Mouse (Mus musculus) sigmoid colon, adult 10 weeks (tissue): ENCODE measurements around the gene Npas1. TPM values are rescaled to one million over a fixed set of nuclear protein-coding genes. Genes with fewer than 3 reads are reported as not detected.

Experiments
- polyA plus RNA-seq: library from polyadenylated mRNA; stranded (reverse); fragments of 350-450 nt; fragmentation: Illumina TruSeq; extraction: RNeasy Lipid Tissue Mini Kit (QIAGEN cat#74804); gene quantifications from one replicate; pipeline ENCODE4 v1.2.3, GENCODE M21; 2014; ENCODE audit warnings: low read depth, low replicate concordance

Gene Npas1
- not detected for polyA plus RNA-seq

DNA sequence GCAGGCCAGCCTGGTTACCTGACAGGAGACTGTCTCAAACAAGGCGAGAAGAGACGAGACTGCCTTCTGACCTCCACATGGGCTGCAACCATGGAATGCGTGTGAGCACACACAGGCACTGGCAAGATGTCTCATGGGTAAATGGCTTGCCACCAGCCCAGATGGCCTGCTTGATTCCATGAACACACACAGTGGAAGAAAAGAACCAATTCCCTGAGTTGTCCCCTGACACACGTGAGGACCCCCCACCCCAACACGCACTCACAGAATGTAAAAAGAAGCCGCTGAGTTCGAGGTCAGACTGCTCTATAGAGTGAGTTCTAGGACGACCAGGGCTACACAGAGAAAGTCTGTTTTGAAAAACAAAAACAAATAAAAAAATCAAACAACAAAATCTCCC is at the start of gene Npas1:
Gene Npas1 (minus strand): TSS at position 101 of the 400 bp plus-strand sequence.

DNA sequence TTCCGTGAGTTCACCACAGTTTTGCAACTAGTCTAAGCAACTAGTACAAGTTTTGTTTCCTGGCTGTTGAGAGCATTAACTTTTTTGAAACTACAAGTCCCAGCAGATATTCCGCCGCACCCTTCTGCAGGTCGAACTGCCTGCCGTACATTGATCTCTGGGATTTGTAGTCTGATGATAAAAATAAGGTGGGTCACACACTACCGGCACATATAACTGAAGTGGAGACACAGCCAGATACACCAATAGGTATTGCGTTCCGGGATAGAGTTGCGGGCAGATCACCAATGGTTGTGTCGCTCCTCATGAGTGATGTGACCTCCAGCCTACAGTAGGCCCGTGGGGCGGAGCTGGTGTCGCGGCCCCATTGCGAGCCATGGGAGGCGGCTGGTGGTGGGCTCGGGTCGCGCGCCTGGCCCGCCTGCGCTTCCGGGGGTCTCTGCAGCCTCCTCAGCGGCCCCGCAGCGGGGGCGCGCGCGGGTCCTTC is 24.9 kb downstream of the Npas1 start, which contains the start of gene Tmem160:
Gene Tmem160 (plus strand): TSS at position 193 of the 487 bp plus-strand sequence.

Other genes with a start within 250 kb of the Npas1 start
- gene C5ar2, start 233.6 kb downstream of the Npas1 start, polyA plus RNA-seq, result 0.32 TPM
- gene C5ar1, start 218.2 kb downstream of the Npas1 start, polyA plus RNA-seq, result 2.3 TPM
- 7.4 TPM for gene Inafm1, start 204.1 kb downstream of the Npas1 start, polyA plus RNA-seq
- gene Ccdc9, start 190.9 kb downstream of the Npas1 start, polyA plus RNA-seq, result 44.9 TPM
- gene Bbc3, start 169.3 kb downstream of the Npas1 start, polyA plus RNA-seq, result not detected
- 53.2 TPM for gene Sae1, start 89.9 kb downstream of the Npas1 start, polyA plus RNA-seq
- 6.7 TPM for gene Zc3h4, start 76.8 kb downstream of the Npas1 start, polyA plus RNA-seq
- gene Tmem160, start 24.9 kb downstream of the Npas1 start, polyA plus RNA-seq, result not detected
- 28.1 TPM for gene Arhgap35, start 137.3 kb upstream of the Npas1 start, polyA plus RNA-seq
- not detected for gene Ceacam15, start 198.0 kb upstream of the Npas1 start, polyA plus RNA-seq
- gene Ceacam9, start 244.2 kb upstream of the Npas1 start, polyA plus RNA-seq, result not detected